Comparison of ENCODE assay signal across 8 mouse cellular contexts in the genomic region with DNA sequence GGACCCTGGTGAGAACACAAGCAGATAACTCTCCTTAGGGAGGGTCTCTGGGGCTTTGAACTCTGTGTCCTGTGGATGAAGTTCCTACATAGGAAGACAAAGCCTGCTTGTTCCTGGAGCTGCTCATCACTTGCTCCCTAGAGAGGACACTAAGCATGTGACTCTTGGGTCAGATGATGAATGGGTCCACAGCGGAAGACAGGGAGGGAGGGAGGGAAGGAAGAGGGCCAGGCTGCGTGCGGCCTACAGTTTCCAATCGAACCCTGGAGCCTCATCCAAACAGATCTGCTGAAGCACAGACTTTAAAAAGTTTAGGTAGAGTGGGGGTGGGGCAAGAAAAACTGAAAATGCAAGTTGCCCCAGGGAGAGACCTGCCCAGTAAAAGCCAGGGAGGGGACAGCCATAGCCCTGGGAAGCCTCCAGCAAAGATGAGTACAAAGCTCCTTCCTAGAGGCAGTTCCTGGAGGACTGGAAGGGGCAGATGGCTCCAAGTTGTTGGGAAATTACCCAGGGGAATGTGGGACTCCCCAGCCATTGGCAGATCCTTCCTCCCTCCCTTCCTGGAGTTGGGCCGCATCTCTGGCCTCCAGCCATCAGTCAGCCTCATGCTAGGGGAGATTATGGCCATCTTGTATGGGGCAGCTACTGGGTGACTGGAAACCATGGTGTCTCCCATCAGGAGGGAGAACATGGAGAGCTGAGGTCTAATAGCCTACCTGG. TPM values are rescaled to one million over a fixed set of nuclear protein-coding genes. Genes with fewer than 3 reads are reported as not detected.
DNase-seq lines count a peak whose midpoint lies in the region; ATAC-seq and TF ChIP-seq lines count a peak whose summit lies in the region.

No protein-coding gene starts in this region.

- no peak for TF ChIP-seq CTCF in liver, adult 2 months (IDR thresholded peaks at IDR 0.05; ENCODE audit: low read depth, low read length)

- H3K27ac ChIP-seq in liver, adult 2 months (replicated peaks; ENCODE audit: insufficient read depth, low read depth, low read length), result peak overlapping the region; percentile 90
- H3K27ac ChIP-seq in embryonic facial prominence, embryonic 10.5 days (replicated peaks), result no peak overlapping the region
- no peak overlapping the region for H3K27ac ChIP-seq in forebrain, embryonic 10.5 days
- H3K27ac ChIP-seq in midbrain, embryonic 14.5 days (replicated peaks; ENCODE audit: low read depth, low read length), result no peak overlapping the region

- H3K79me2 ChIP-seq in liver, adult 2 months (ENCODE audit: control insufficient read depth, insufficient read depth, low read length), result peaks cover 5% of the 10 kb centered on the region; the same call in 1 of the 2 replicates

- no peak overlapping the region; the same call in 1 of the 2 replicates for H3K4me3 ChIP-seq in liver, adult 2 months (ENCODE audit: insufficient read depth, low read depth, low read length)
- 0 out of 2 replicates have a peak overlapping the region, but pooled peaks have one; percentile 89 for H3K4me3 ChIP-seq in embryonic facial prominence, embryonic 10.5 days
- H3K4me3 ChIP-seq in forebrain, embryonic 10.5 days, result no peak overlapping the region
- no peak overlapping the region for H3K4me3 ChIP-seq in midbrain, embryonic 14.5 days (replicated peaks; ENCODE audit: low read depth, low read length)

- DNase-seq in liver, adult 2 months (ENCODE audit: extremely low read depth, low read depth, low spot score), result peak; percentile 91
- DNase-seq in liver, result no peak
- DNase-seq in embryonic facial prominence, embryonic 10.5 days (ENCODE audit: low spot score), result no peak
- DNase-seq in kidney, adult 9 months, result peak; percentile 61
- DNase-seq in thymus, postnatal 0 days (ENCODE audit: low spot score), result no peak
- DNase-seq in forebrain, embryonic 10.5 days (ENCODE audit: extremely low spot score, low spot score), result no peak
- DNase-seq in midbrain, embryonic 14.5 days, result no peak

- WGBS in liver, adult 2 months, result 8% methylated on average over 5 of the region's 5 CpGs
- 72% methylated on average over 5 of the region's 5 CpGs for WGBS in embryonic facial prominence, embryonic 10.5 days
- WGBS in forebrain, embryonic 10.5 days, result 78% methylated on average over 5 of the region's 5 CpGs
- WGBS in midbrain, embryonic 14.5 days, result 96% methylated on average over 5 of the region's 5 CpGs

- H3K4me1 ChIP-seq in liver, adult 2 months (ENCODE audit: control insufficient read depth, insufficient read depth, low read length), result peaks cover 30% of the 10 kb centered on the region
- peaks cover 20% of the 10 kb centered on the region for H3K4me1 ChIP-seq in embryonic facial prominence, embryonic 10.5 days
- peaks cover 19% of the 10 kb centered on the region for H3K4me1 ChIP-seq in forebrain, embryonic 10.5 days
- H3K4me1 ChIP-seq in midbrain, embryonic 14.5 days (ENCODE audit: control insufficient read depth, insufficient read depth, low read length), result 0 out of 2 replicates have a peak, but pooled peaks cover 4% of the 10 kb centered on the region

- no peaks in the 10 kb centered on the region for H3K9me3 ChIP-seq in embryonic facial prominence, embryonic 10.5 days
- no peaks in the 10 kb centered on the region for H3K9me3 ChIP-seq in forebrain, embryonic 10.5 days
- no peaks in the 10 kb centered on the region for H3K9me3 ChIP-seq in midbrain, embryonic 14.5 days (ENCODE audit: control insufficient read depth, low read length)

- peak; percentile 33; the same call in 1 of the 2 replicates for ATAC-seq in megakaryocyte-erythroid progenitor cell, adult 5-6 weeks (replicated peaks; ENCODE audit: low FRiP score, low TSS enrichment, poor library complexity, severe bottlenecking)
- ATAC-seq in midbrain, embryonic 14.5 days (ENCODE audit: low FRiP score, low TSS enrichment), result no peak

- no peak for TF ChIP-seq POLR2A in liver, adult 2 months (IDR thresholded peaks at IDR 0.05; ENCODE audit: extremely low read depth, insufficient read depth, low read length)

- peaks cover 11% of the 10 kb centered on the region for H3K36me3 ChIP-seq in liver, adult 2 months (ENCODE audit: control insufficient read depth, insufficient read depth, low read length)
- peaks cover 18% of the 10 kb centered on the region for H3K36me3 ChIP-seq in embryonic facial prominence, embryonic 10.5 days (replicated peaks)
- peaks cover 25% of the 10 kb centered on the region for H3K36me3 ChIP-seq in forebrain, embryonic 10.5 days (replicated peaks)
- 0 out of 2 replicates have a peak, but pooled peaks cover 6% of the 10 kb centered on the region for H3K36me3 ChIP-seq in midbrain, embryonic 14.5 days (ENCODE audit: control insufficient read depth, insufficient read depth, low read length)

- no peaks in the 10 kb centered on the region for H3K27me3 ChIP-seq in liver, adult 2 months (ENCODE audit: control insufficient read depth, insufficient read depth, low read length)
- no peaks in the 10 kb centered on the region for H3K27me3 ChIP-seq in embryonic facial prominence, embryonic 10.5 days (replicated peaks; ENCODE audit: low read depth, poor library complexity, severe bottlenecking)
- no peaks in the 10 kb centered on the region for H3K27me3 ChIP-seq in forebrain, embryonic 10.5 days (ENCODE audit: poor library complexity, severe bottlenecking)
- no peaks in the 10 kb centered on the region for H3K27me3 ChIP-seq in midbrain, embryonic 14.5 days (ENCODE audit: control insufficient read depth, insufficient read depth, low read length)

- peak overlapping the region; percentile 96 for H3K9ac ChIP-seq in liver, adult 2 months (ENCODE audit: low read depth, low read length)
- no peak overlapping the region for H3K9ac ChIP-seq in midbrain, embryonic 14.5 days (replicated peaks; ENCODE audit: low read length)

- no peak overlapping the region for H3K4me2 ChIP-seq in midbrain, embryonic 14.5 days (ENCODE audit: low read length)

RNA-seq across cellular contexts. Expression of gene Scly, which starts 1.7 kb away (rescaled TPM):
- total RNA-seq in liver, adult 2 months (2014; rRNA removed), result 50.4 and 52.2 TPM in 2 replicates
- 106 and 110 TPM in 2 replicates for polyA plus RNA-seq in liver, adult 2 months (2012; rRNA removed)
- polyA plus RNA-seq in embryonic facial prominence, embryonic 10.5 days (2016; fragmentation: Nextera tagmentation; extraction: Ambion mirVana), result 16.0 and 16.5 TPM in 2 replicates
- 64.1 and 65.3 TPM in 2 replicates for total RNA-seq in megakaryocyte-erythroid progenitor cell, adult 5-6 weeks (2014; fragmentation: Nextera tagmentation)
- total RNA-seq in megakaryocyte-erythroid progenitor cell, adult 5-6 weeks (2017), result 31.7 and 40.4 TPM in 2 replicates
- 15.6 and 16.2 TPM in 2 replicates for polyA plus RNA-seq in thymus, postnatal 0 days (2015; fragmentation: Nextera tagmentation; extraction: Ambion mirVana)
- polyA plus RNA-seq in forebrain, embryonic 10.5 days (2016; fragmentation: Nextera tagmentation; extraction: Ambion mirVana), result 18.5 and 18.7 TPM in 2 replicates
- polyA plus RNA-seq in midbrain, embryonic 14.5 days (2014; fragmentation: Nextera tagmentation; extraction: Ambion mirVana), result 8.5 and 9.0 TPM in 2 replicates

RNA-seq across cellular contexts. Expression of gene Espnl, which starts 22.0 kb away (rescaled TPM):
- total RNA-seq in liver, adult 2 months (2014; rRNA removed), result 0.20 TPM in 1 of 2 replicates, not detected in the other
- 0.01 and 0.09 TPM in 2 replicates for polyA plus RNA-seq in liver, adult 2 months (2012; rRNA removed)
- 0.05 and 0.09 TPM in 2 replicates for polyA plus RNA-seq in embryonic facial prominence, embryonic 10.5 days (2016; fragmentation: Nextera tagmentation; extraction: Ambion mirVana)
- total RNA-seq in megakaryocyte-erythroid progenitor cell, adult 5-6 weeks (2014; fragmentation: Nextera tagmentation), result 0.26 and 0.37 TPM in 2 replicates
- 0.15 TPM in 1 of 2 replicates, not detected in the other for total RNA-seq in megakaryocyte-erythroid progenitor cell, adult 5-6 weeks (2017)
- polyA plus RNA-seq in thymus, postnatal 0 days (2015; fragmentation: Nextera tagmentation; extraction: Ambion mirVana), result 0.19 and 0.20 TPM in 2 replicates
- polyA plus RNA-seq in forebrain, embryonic 10.5 days (2016; fragmentation: Nextera tagmentation; extraction: Ambion mirVana), result 0.04 TPM in 1 of 2 replicates, not detected in the other
- 0.11 and 0.22 TPM in 2 replicates for polyA plus RNA-seq in midbrain, embryonic 14.5 days (2014; fragmentation: Nextera tagmentation; extraction: Ambion mirVana)

RNA-seq across cellular contexts. Expression of gene Ube2f, which starts 49.8 kb away (rescaled TPM):
- total RNA-seq in liver, adult 2 months (2014; rRNA removed), result 17.7 and 23.0 TPM in 2 replicates
- 23.4 and 32.9 TPM in 2 replicates for polyA plus RNA-seq in liver, adult 2 months (2012; rRNA removed)
- 87.6 and 100 TPM in 2 replicates for polyA plus RNA-seq in embryonic facial prominence, embryonic 10.5 days (2016; fragmentation: Nextera tagmentation; extraction: Ambion mirVana)
- total RNA-seq in megakaryocyte-erythroid progenitor cell, adult 5-6 weeks (2014; fragmentation: Nextera tagmentation), result 69.5 and 73.1 TPM in 2 replicates
- total RNA-seq in megakaryocyte-erythroid progenitor cell, adult 5-6 weeks (2017), result 44.1 and 62.4 TPM in 2 replicates
- 87.2 and 88.5 TPM in 2 replicates for polyA plus RNA-seq in thymus, postnatal 0 days (2015; fragmentation: Nextera tagmentation; extraction: Ambion mirVana)
- polyA plus RNA-seq in forebrain, embryonic 10.5 days (2016; fragmentation: Nextera tagmentation; extraction: Ambion mirVana), result 95.3 and 99.9 TPM in 2 replicates
- 67.5 and 75.2 TPM in 2 replicates for polyA plus RNA-seq in midbrain, embryonic 14.5 days (2014; fragmentation: Nextera tagmentation; extraction: Ambion mirVana)

RNA-seq across cellular contexts. Expression of gene Klhl30, which starts 50.9 kb away (rescaled TPM):
- total RNA-seq in liver, adult 2 months (2014; rRNA removed), result not detected in 2 replicates
- 0.02 TPM in 1 of 2 replicates, not detected in the other for polyA plus RNA-seq in liver, adult 2 months (2012; rRNA removed)
- polyA plus RNA-seq in embryonic facial prominence, embryonic 10.5 days (2016; fragmentation: Nextera tagmentation; extraction: Ambion mirVana), result 0.21 and 0.22 TPM in 2 replicates
- 0.20 TPM in 1 of 2 replicates, not detected in the other for total RNA-seq in megakaryocyte-erythroid progenitor cell, adult 5-6 weeks (2014; fragmentation: Nextera tagmentation)
- total RNA-seq in megakaryocyte-erythroid progenitor cell, adult 5-6 weeks (2017), result not detected in 2 replicates
- 0.27 and 0.55 TPM in 2 replicates for polyA plus RNA-seq in thymus, postnatal 0 days (2015; fragmentation: Nextera tagmentation; extraction: Ambion mirVana)
- polyA plus RNA-seq in forebrain, embryonic 10.5 days (2016; fragmentation: Nextera tagmentation; extraction: Ambion mirVana), result 0.11 and 0.14 TPM in 2 replicates
- polyA plus RNA-seq in midbrain, embryonic 14.5 days (2014; fragmentation: Nextera tagmentation; extraction: Ambion mirVana), result not detected in 2 replicates

Comparison
In these comparisons a context has a peak if more than half of its experiments do, and no peak if none do; other contexts are left out.
1. DNase-seq: peak in liver, adult 2 months (single experiment) and kidney, adult 9 months (single experiment); none in liver (single experiment), embryonic facial prominence, embryonic 10.5 days (single experiment), thymus, postnatal 0 days (single experiment), forebrain, embryonic 10.5 days (single experiment) and midbrain, embryonic 14.5 days (single experiment).